29 mouse cellular contexts compared by ENCODE assay signal in genomic region chr5:96799165-96799564, GRCm38 (mm10).
"Had no signal": no experiment of that assay in that cellular context is flagged by ENCODE, and none has a peak within 500 bp of the region (broad histone marks: within the 10 kb centered on the region; RNA-seq: fewer than 3 reads in every experiment).

No protein-coding gene starts in this region.

- H3K27ac ChIP-seq: left cerebral cortex, adult 2 months; limb, embryonic 10.5 days; limb, embryonic 12.5 days; limb, embryonic 13.5 days; limb, embryonic 15.5 days; liver, embryonic 12.5 days; liver, embryonic 13.5 days; liver, embryonic 14.5 days; liver, embryonic 15.5 days; lung, embryonic 15.5 days; macrophage; midbrain, embryonic 10.5 days; midbrain, embryonic 12.5 days; midbrain, embryonic 13.5 days; midbrain, embryonic 15.5 days; neural tube, embryonic 12.5 days had no signal

- H3K4me2 ChIP-seq: limb, embryonic 12.5 days; limb, embryonic 13.5 days; limb, embryonic 15.5 days; liver, embryonic 11.5 days; liver, embryonic 12.5 days; liver, embryonic 13.5 days; liver, embryonic 15.5 days; lung, embryonic 14.5 days; lung, embryonic 15.5 days; midbrain, embryonic 11.5 days; midbrain, embryonic 12.5 days; midbrain, embryonic 13.5 days; midbrain, embryonic 15.5 days; neural tube, embryonic 12.5 days had no signal

- H3K36me3 ChIP-seq: limb, embryonic 10.5 days; limb, embryonic 12.5 days; limb, embryonic 13.5 days; limb, embryonic 15.5 days; liver, embryonic 12.5 days; liver, embryonic 13.5 days; liver, embryonic 15.5 days; lung, embryonic 15.5 days; midbrain, embryonic 10.5 days; midbrain, embryonic 12.5 days; midbrain, embryonic 13.5 days; midbrain, embryonic 15.5 days; neural tube, embryonic 12.5 days had no signal

- H3K9ac ChIP-seq: limb, embryonic 12.5 days; limb, embryonic 13.5 days; limb, embryonic 15.5 days; liver, embryonic 12.5 days; liver, embryonic 13.5 days; liver, embryonic 14.5 days; liver, embryonic 15.5 days; liver, postnatal 0 days; lung, embryonic 14.5 days; lung, embryonic 15.5 days; midbrain, embryonic 12.5 days; midbrain, embryonic 13.5 days; midbrain, embryonic 15.5 days; neural tube, embryonic 12.5 days had no signal

- H3K27me3 ChIP-seq: limb, embryonic 15.5 days; lung, embryonic 15.5 days; midbrain, embryonic 15.5 days; neural tube, embryonic 12.5 days had no signal

- DNase-seq: left cerebral cortex, postnatal 4 days; liver; liver, embryonic 13.5 days; liver, postnatal 0 days; lung, adult 2 months; lung, embryonic 14.5 days; lung, postnatal 10 days; lung, postnatal 14 days; midbrain, embryonic 14.5 days had no signal

- H3K9me3 ChIP-seq: limb, embryonic 10.5 days; limb, embryonic 12.5 days; limb, embryonic 13.5 days; limb, embryonic 15.5 days; liver, embryonic 12.5 days; liver, embryonic 13.5 days; liver, embryonic 15.5 days; lung, embryonic 15.5 days; megakaryocyte, embryonic 14.5 days; midbrain, embryonic 10.5 days; midbrain, embryonic 12.5 days; midbrain, embryonic 13.5 days; midbrain, embryonic 15.5 days; neural tube, embryonic 12.5 days had no signal

- H3K4me3 ChIP-seq: left cerebral cortex, adult 2 months; limb, embryonic 10.5 days; limb, embryonic 12.5 days; limb, embryonic 13.5 days; limb, embryonic 15.5 days; liver, embryonic 12.5 days; liver, embryonic 13.5 days; liver, embryonic 15.5 days; lung, embryonic 15.5 days; megakaryocyte, embryonic 14.5 days; midbrain, embryonic 10.5 days; midbrain, embryonic 12.5 days; midbrain, embryonic 13.5 days; midbrain, embryonic 15.5 days; myocyte; neural tube, embryonic 12.5 days had no signal

- H3K4me1 ChIP-seq: liver, embryonic 12.5 days; liver, embryonic 13.5 days; midbrain, embryonic 12.5 days; midbrain, embryonic 13.5 days; midbrain, embryonic 15.5 days; neural tube, embryonic 12.5 days had no signal

- ATAC-seq: liver, embryonic 12.5 days; liver, postnatal 0 days; midbrain, embryonic 13.5 days; midbrain, embryonic 15.5 days; midbrain, embryonic 16.5 days had no signal
